Mouse (Mus musculus): Measurements from ENCODE around the gene Asgr2.

Asgr2 gene
- long read RNA-seq, experiment 1 = 0 reads
- long read RNA-seq, experiment 2 = 0 reads

GRCm38 (mm10) chr11:70091986-70092783 is at the start of gene Asgr2:
Gene Asgr2, plus strand, starts transcription at chr11:70092644.
- intact Hi-C loops (cut with DNase I) = no loop called here

GRCm38 (mm10) chr11:70043665-70044064 is 48.8 kb upstream of the Asgr2 start:
- intact Hi-C loops (cut with DNase I) = no loop called here

- intact Hi-C loops (cut with DNase I) = no loop called here
Observed at GRCm38 (mm10) chr11:70045435-70045834, 47.0 kb upstream of the Asgr2 start.

- intact Hi-C loops (cut with DNase I) = no loop called here
Observed at GRCm38 (mm10) chr11:70049366-70049765, 43.1 kb upstream of the Asgr2 start.

GRCm38 (mm10) chr11:70049816-70050215 is 42.6 kb upstream of the Asgr2 start:
- intact Hi-C loops (cut with DNase I) = no loop called here

- intact Hi-C loops (cut with DNase I) = no loop called here
Observed at GRCm38 (mm10) chr11:70053156-70053555, 39.3 kb upstream of the Asgr2 start.

GRCm38 (mm10) chr11:70053898-70054570 is 38.4 kb upstream of the Asgr2 start, which contains the start of gene Asgr1:
Gene Asgr1, plus strand, starts transcription at chr11:70054085.
- intact Hi-C loops (cut with DNase I) = loop anchor here (2.0 kb wide), 1 partner anchor 159 kb away; the partner anchor contains the start of gene Slc16a11

- intact Hi-C loops (cut with DNase I) = loop anchor here (2.0 to 5.0 kb wide), 3 partner anchors 122 to 157 kb away; partner anchors contain the start of gene Slc16a11
Observed at GRCm38 (mm10) chr11:70055618-70056214, 36.7 kb upstream of the Asgr2 start.

GRCm38 (mm10) chr11:70057805-70058204 is 34.6 kb upstream of the Asgr2 start:
- intact Hi-C loops (cut with DNase I) = loop anchor here (5.0 kb wide), 2 partner anchors 119 to 144 kb away; no protein-coding TSS in a partner anchor

- intact Hi-C loops (cut with DNase I) = loop anchor here (5.0 kb wide), 2 partner anchors 117 to 142 kb away; no protein-coding TSS in a partner anchor
Observed at GRCm38 (mm10) chr11:70059930-70060329, 32.5 kb upstream of the Asgr2 start.

- intact Hi-C loops (cut with DNase I) = no loop called here
Observed at GRCm38 (mm10) chr11:70063053-70063452, 29.4 kb upstream of the Asgr2 start.

GRCm38 (mm10) chr11:70066701-70067100 is 25.7 kb upstream of the Asgr2 start:
- intact Hi-C loops (cut with DNase I) = no loop called here

- intact Hi-C loops (cut with DNase I) = no loop called here
Observed at GRCm38 (mm10) chr11:70068245-70068644, 24.2 kb upstream of the Asgr2 start.

GRCm38 (mm10) chr11:70070057-70070456 is 22.4 kb upstream of the Asgr2 start:
- intact Hi-C loops (cut with DNase I) = loop anchor here (5.0 kb wide), 1 partner anchor 42 kb away; no protein-coding TSS in a partner anchor

- intact Hi-C loops (cut with DNase I) = loop anchor here (5.0 kb wide), 1 partner anchor 42 kb away; no protein-coding TSS in a partner anchor
Observed at GRCm38 (mm10) chr11:70070603-70071002, 21.8 kb upstream of the Asgr2 start.

GRCm38 (mm10) chr11:70074379-70075071 is 17.9 kb upstream of the Asgr2 start:
- intact Hi-C loops (cut with DNase I) = loop anchor here (1.0 to 5.0 kb wide), 3 partner anchors 38 to 126 kb away; no protein-coding TSS in a partner anchor

GRCm38 (mm10) chr11:70075581-70075980 is 16.9 kb upstream of the Asgr2 start:
- intact Hi-C loops (cut with DNase I) = loop anchor here (2.0 kb wide), 1 partner anchor 125 kb away; no protein-coding TSS in a partner anchor

- intact Hi-C loops (cut with DNase I) = no loop called here
Observed at GRCm38 (mm10) chr11:70077441-70077840, 15.0 kb upstream of the Asgr2 start.

- intact Hi-C loops (cut with DNase I) = no loop called here
Observed at GRCm38 (mm10) chr11:70079175-70079574, 13.3 kb upstream of the Asgr2 start.

- intact Hi-C loops (cut with DNase I) = no loop called here
Observed at GRCm38 (mm10) chr11:70079928-70080327, 12.5 kb upstream of the Asgr2 start.
